ENCODE assay signal across 8 mouse cellular contexts in genomic region chr7:45413113-45413863, GRCm38 (mm10). TPM values are rescaled to one million over a fixed set of nuclear protein-coding genes. Genes with fewer than 3 reads are reported as not detected.
DNase-seq lines count a peak whose midpoint lies in the region; ATAC-seq and TF ChIP-seq lines count a peak whose summit lies in the region.

Gene Ntf5, plus strand, starts transcription at chr7:45413695.

- peak within 1 kb of the TSS; percentile 60 for H3K9ac ChIP-seq in embryonic facial prominence, embryonic 15.5 days
- peak within 1 kb of the TSS; percentile 75 for H3K9ac ChIP-seq in intestine, embryonic 16.5 days (ENCODE audit: low read depth, low read length)
- peak within 1 kb of the TSS; percentile 54 for H3K9ac ChIP-seq in stomach, postnatal 0 days (ENCODE audit: low read length)

- no peaks in the 10 kb centered on the region for H3K36me3 ChIP-seq in spleen, adult 2 months (ENCODE audit: control insufficient read depth, insufficient read depth, low read length)
- H3K36me3 ChIP-seq in embryonic facial prominence, embryonic 15.5 days = no peaks in the 10 kb centered on the region
- no peaks in the 10 kb centered on the region for H3K36me3 ChIP-seq in intestine, embryonic 16.5 days (ENCODE audit: control insufficient read depth, insufficient read depth, low read length)
- H3K36me3 ChIP-seq in stomach, postnatal 0 days (ENCODE audit: control insufficient read depth, insufficient read depth, low read length) = no peaks in the 10 kb centered on the region

- TF ChIP-seq EP300 in stomach, postnatal 0 days (optimal IDR thresholded peaks at IDR 0.05) = no peak

- no peak for TF ChIP-seq CTCF in spleen, adult 2 months (IDR thresholded peaks at IDR 0.05; ENCODE audit: extremely low read depth, insufficient read depth, insufficient read length, insufficient replicate concordance)
- no peak for TF ChIP-seq CTCF in stomach, postnatal 0 days (IDR thresholded peaks at IDR 0.05; ENCODE audit: low read depth)

- 8% methylated on average over 44 of the region's 45 CpGs for WGBS in spleen, adult 2 months
- 1% methylated on average over 43 of the region's 45 CpGs for WGBS in embryonic facial prominence, embryonic 15.5 days
- 3% methylated on average over 41 of the region's 45 CpGs for WGBS in intestine, embryonic 16.5 days
- 3% methylated on average over 29 of the region's 45 CpGs for WGBS in stomach, postnatal 0 days

- H3K4me3 ChIP-seq in spleen, adult 2 months (ENCODE audit: extremely low read depth, insufficient read depth, insufficient read length) = peak within 1 kb of the TSS; percentile 15; the same call in 1 of the 2 replicates
- H3K4me3 ChIP-seq in embryonic facial prominence, embryonic 15.5 days (replicated peaks) = peak within 1 kb of the TSS; percentile 63
- H3K4me3 ChIP-seq in intestine, embryonic 16.5 days (ENCODE audit: low read length) = peak within 1 kb of the TSS; percentile 65
- peak within 1 kb of the TSS; percentile 54 for H3K4me3 ChIP-seq in stomach, postnatal 0 days (ENCODE audit: low read depth, low read length)

- TF ChIP-seq POLR2A in spleen, adult 2 months (IDR thresholded peaks at IDR 0.05; ENCODE audit: low read depth, low read length) = no peak

- ATAC-seq in embryonic facial prominence, embryonic 15.5 days (ENCODE audit: insufficient number of reproducible peaks, low FRiP score, low TSS enrichment, low read depth) = peak; percentile 23
- peak; percentile 56 for ATAC-seq in intestine, embryonic 16.5 days
- ATAC-seq in stomach, postnatal 0 days (ENCODE audit: low FRiP score, low TSS enrichment) = peak; percentile 49

- H3K4me1 ChIP-seq in spleen, adult 2 months (ENCODE audit: control insufficient read depth, insufficient read depth, insufficient read length) = peaks cover 9% of the 10 kb centered on the region
- peaks cover 40% of the 10 kb centered on the region for H3K4me1 ChIP-seq in embryonic facial prominence, embryonic 15.5 days
- peaks cover 26% of the 10 kb centered on the region for H3K4me1 ChIP-seq in intestine, embryonic 16.5 days (ENCODE audit: control insufficient read depth, insufficient read depth, low read length)
- no peaks in the 10 kb centered on the region for H3K4me1 ChIP-seq in stomach, postnatal 0 days (replicated peaks; ENCODE audit: control insufficient read depth, insufficient read depth)

- H3K27me3 ChIP-seq in spleen, adult 2 months (ENCODE audit: control insufficient read depth, insufficient read depth, low read length) = peaks cover 28% of the 10 kb centered on the region
- peaks cover 77% of the 10 kb centered on the region for H3K27me3 ChIP-seq in embryonic facial prominence, embryonic 15.5 days
- peaks cover 79% of the 10 kb centered on the region for H3K27me3 ChIP-seq in intestine, embryonic 16.5 days (replicated peaks; ENCODE audit: control insufficient read depth, insufficient read depth, low read length)
- H3K27me3 ChIP-seq in stomach, postnatal 0 days (ENCODE audit: control insufficient read depth, insufficient read depth, low read length) = no peaks in the 10 kb centered on the region

- no peaks in the 10 kb centered on the region for H3K9me3 ChIP-seq in embryonic facial prominence, embryonic 15.5 days (replicated peaks)
- H3K9me3 ChIP-seq in intestine, embryonic 16.5 days (ENCODE audit: control insufficient read depth, low read length) = no peaks in the 10 kb centered on the region
- H3K9me3 ChIP-seq in stomach, postnatal 0 days (ENCODE audit: control insufficient read depth, low read length) = no peaks in the 10 kb centered on the region

- peak within 1 kb of the TSS; percentile 92 for H3K4me2 ChIP-seq in embryonic facial prominence, embryonic 15.5 days (replicated peaks)
- H3K4me2 ChIP-seq in intestine, embryonic 16.5 days (ENCODE audit: low read depth, low read length) = peak within 1 kb of the TSS; percentile 95
- peak within 1 kb of the TSS; percentile 95 for H3K4me2 ChIP-seq in stomach, postnatal 0 days (replicated peaks; ENCODE audit: low read depth)

- DNase-seq in spleen, adult 2 months (ENCODE audit: low read depth in 1 of 2, low spot score in 2 of 2) = no peak
- no peak for DNase-seq in spleen, postnatal 36 days (ENCODE audit: low spot score in 2 of 2)
- DNase-seq in lung, postnatal 14 days = peak; percentile 26
- DNase-seq in stomach, postnatal 0 days (ENCODE audit: low spot score) = peak; percentile 53
- DNase-seq in c-Kit-positive CD71-positive TER-119-positive erythroid progenitor cells, embryonic 14.5 days (ENCODE audit: low spot score) = no peak
- DNase-seq in layer of hippocampus, postnatal 10 days (ENCODE audit: low spot score in 2 of 2) = no peak

- no peak within 1 kb of the TSS for H3K27ac ChIP-seq in spleen, adult 2 months (ENCODE audit: insufficient read depth, low read length)
- peak within 1 kb of the TSS; percentile 77 for H3K27ac ChIP-seq in embryonic facial prominence, embryonic 15.5 days (replicated peaks)
- H3K27ac ChIP-seq in intestine, embryonic 16.5 days (ENCODE audit: low read length) = 0 out of 2 replicates have a peak within 1 kb of the TSS, but pooled peaks have one; percentile 48
- H3K27ac ChIP-seq in stomach, postnatal 0 days (replicated peaks) = peak within 1 kb of the TSS; percentile 30

RNA-seq across cellular contexts. Expression of gene Ntf5, which starts in this region (rescaled TPM):
- 0.12 and 0.33 TPM in 2 replicates for polyA plus RNA-seq in spleen, adult 2 months (2012; rRNA removed)
- 3.7 and 4.9 TPM in 2 replicates for polyA plus RNA-seq in embryonic facial prominence, embryonic 15.5 days (2015; fragmentation: Nextera tagmentation; extraction: Ambion mirVana)
- 1.4 and 1.8 TPM in 2 replicates for polyA plus RNA-seq in intestine, embryonic 16.5 days (2015; fragmentation: Nextera tagmentation; extraction: Ambion mirVana)
- polyA plus RNA-seq in stomach, postnatal 0 days (2015; fragmentation: Nextera tagmentation; extraction: Ambion mirVana) = 1.5 and 1.8 TPM in 2 replicates
- total RNA-seq in layer of hippocampus, postnatal 10 days (2021) = under 1 TPM; 0.18 to 0.22 TPM

Comparison
In these comparisons a context has a peak if more than half of its experiments do, and no peak if none do; other contexts are left out.
1. DNase-seq: peak in lung, postnatal 14 days (single experiment) and stomach, postnatal 0 days (single experiment); none in spleen, adult 2 months (0 of 2), spleen, postnatal 36 days (0 of 2), c-Kit-positive CD71-positive TER-119-positive erythroid progenitor cells, embryonic 14.5 days (single experiment) and layer of hippocampus, postnatal 10 days (0 of 2).
2. H3K4me3 ChIP-seq: peak in every context shown above with its lines; median percentile 65 in intestine, embryonic 16.5 days; 63 in embryonic facial prominence, embryonic 15.5 days; 54 in stomach, postnatal 0 days; 15 in spleen, adult 2 months.
3. Peak in every context shown above with its lines, with median percentiles within 50 percentile points of each other: ATAC-seq, H3K4me2 ChIP-seq and H3K9ac ChIP-seq.